In genomic region chr7:108993881-108994291, GRCm38 (mm10) we compare ENCODE assay signal across 21 mouse cellular contexts. TPM values are rescaled to one million over a fixed set of nuclear protein-coding genes. Genes with fewer than 3 reads are reported as not detected.
A peak's percentile ranks its signal among the peaks of the same experiment; 100 is the strongest.
DNase-seq lines count a peak whose midpoint lies in the region; ATAC-seq lines count a peak whose summit lies in the region.
"Had no signal": no experiment of that assay in that cellular context is flagged by ENCODE, and none has a peak within 500 bp of the region (broad histone marks: within the 10 kb centered on the region; RNA-seq: fewer than 3 reads in every experiment).

No protein-coding gene starts in this region.

- DNase-seq in embryonic facial prominence, embryonic 14.5 days (ENCODE audit: low spot score) = peak; percentile 1
- no peak for DNase-seq in embryonic facial prominence, embryonic 10.5 days (ENCODE audit: low spot score)
- DNase-seq in hindbrain, embryonic 14.5 days (ENCODE audit: low spot score) = no peak
- DNase-seq in urinary bladder, adult 2 months (ENCODE audit: low spot score) = peak; percentile 14
- DNase-seq in urinary bladder, postnatal 14 days (ENCODE audit: low spot score) = no peak
- peak; percentile 26 for DNase-seq in skeletal muscle tissue, adult 2 months (ENCODE audit: low read depth, low spot score)
- DNase-seq: cerebellum, adult 11 months; layer of hippocampus, postnatal 36 days; liver, embryonic 13.5 days; right cerebral cortex, postnatal 25 days; thymus, postnatal 14 days had no signal

- no peaks in the 10 kb centered on the region for H3K9me3 ChIP-seq in embryonic facial prominence, embryonic 14.5 days (ENCODE audit: control insufficient read depth, low read length)
- H3K9me3 ChIP-seq in embryonic facial prominence, embryonic 10.5 days = no peaks in the 10 kb centered on the region
- no peaks in the 10 kb centered on the region for H3K9me3 ChIP-seq in hindbrain, embryonic 16.5 days (ENCODE audit: control insufficient read depth, low read length)
- no peaks in the 10 kb centered on the region for H3K9me3 ChIP-seq in hindbrain, embryonic 14.5 days (ENCODE audit: control insufficient read depth, low read length)
- H3K9me3 ChIP-seq: embryonic facial prominence, embryonic 12.5 days; hindbrain, embryonic 10.5 days; kidney, embryonic 15.5 days; liver, embryonic 13.5 days had no signal

- no peaks in the 10 kb centered on the region for H3K27me3 ChIP-seq in embryonic facial prominence, embryonic 14.5 days (replicated peaks; ENCODE audit: control insufficient read depth, insufficient read depth, low read length)
- no peaks in the 10 kb centered on the region for H3K27me3 ChIP-seq in embryonic facial prominence, embryonic 10.5 days (replicated peaks; ENCODE audit: low read depth, poor library complexity, severe bottlenecking)
- H3K27me3 ChIP-seq in hindbrain, embryonic 16.5 days (replicated peaks; ENCODE audit: control insufficient read depth, insufficient read depth, low read length) = no peaks in the 10 kb centered on the region
- H3K27me3 ChIP-seq in hindbrain, embryonic 14.5 days (ENCODE audit: control insufficient read depth, insufficient read depth, low read length) = no peaks in the 10 kb centered on the region
- H3K27me3 ChIP-seq: embryonic facial prominence, embryonic 12.5 days; kidney, embryonic 15.5 days; liver, embryonic 13.5 days had no signal

- WGBS in embryonic facial prominence, embryonic 14.5 days = 92% methylated on average over 3 of the region's 3 CpGs
- WGBS in embryonic facial prominence, embryonic 10.5 days = 89% methylated on average over 3 of the region's 3 CpGs
- 75% methylated on average over 3 of the region's 3 CpGs for WGBS in hindbrain, embryonic 16.5 days
- whole genome bisulfite sequencing in hindbrain, embryonic 14.5 days = 78% methylated on average over 3 of the region's 3 CpGs

- H3K9ac ChIP-seq in embryonic facial prominence, embryonic 14.5 days (ENCODE audit: low read depth, low read length) = no peak overlapping the region
- H3K9ac ChIP-seq in hindbrain, embryonic 16.5 days (ENCODE audit: low read depth, low read length) = no peak overlapping the region
- no peak overlapping the region for H3K9ac ChIP-seq in hindbrain, embryonic 14.5 days
- H3K9ac ChIP-seq: embryonic facial prominence, embryonic 12.5 days; kidney, embryonic 15.5 days; liver, embryonic 13.5 days had no signal

- no peaks in the 10 kb centered on the region for H3K4me1 ChIP-seq in embryonic facial prominence, embryonic 14.5 days (ENCODE audit: control insufficient read depth, insufficient read depth, low read length)
- no peaks in the 10 kb centered on the region for H3K4me1 ChIP-seq in embryonic facial prominence, embryonic 10.5 days
- no peaks in the 10 kb centered on the region for H3K4me1 ChIP-seq in hindbrain, embryonic 16.5 days (ENCODE audit: control insufficient read depth, insufficient read depth, low read depth, low read length)
- no peaks in the 10 kb centered on the region for H3K4me1 ChIP-seq in hindbrain, embryonic 14.5 days (replicated peaks; ENCODE audit: control insufficient read depth, insufficient read depth, low read length)
- H3K4me1 ChIP-seq: embryonic facial prominence, embryonic 12.5 days; hindbrain, embryonic 10.5 days; kidney, embryonic 15.5 days; liver, embryonic 13.5 days had no signal

- no peak overlapping the region for H3K27ac ChIP-seq in embryonic facial prominence, embryonic 14.5 days (replicated peaks; ENCODE audit: low read depth, low read length)
- H3K27ac ChIP-seq in embryonic facial prominence, embryonic 10.5 days (replicated peaks) = no peak overlapping the region
- no peak overlapping the region for H3K27ac ChIP-seq in hindbrain, embryonic 16.5 days (ENCODE audit: low read depth, low read length)
- H3K27ac ChIP-seq in hindbrain, embryonic 14.5 days = no peak overlapping the region
- H3K27ac ChIP-seq: embryonic facial prominence, embryonic 12.5 days; heart, adult 2 months; hindbrain, embryonic 10.5 days; kidney, embryonic 15.5 days; liver, embryonic 13.5 days; macrophage; stomach, postnatal 0 days had no signal

- H3K4me3 ChIP-seq in embryonic facial prominence, embryonic 14.5 days (ENCODE audit: low read depth, low read length) = no peak overlapping the region
- H3K4me3 ChIP-seq in embryonic facial prominence, embryonic 10.5 days = no peak overlapping the region
- H3K4me3 ChIP-seq in hindbrain, embryonic 16.5 days (ENCODE audit: low read length) = no peak overlapping the region
- no peak overlapping the region for H3K4me3 ChIP-seq in hindbrain, embryonic 14.5 days (replicated peaks; ENCODE audit: low read length)
- H3K4me3 ChIP-seq: embryonic facial prominence, embryonic 12.5 days; heart, adult 2 months; hindbrain, embryonic 10.5 days; kidney, embryonic 15.5 days; liver, embryonic 13.5 days had no signal

- no peak overlapping the region for H3K4me2 ChIP-seq in embryonic facial prominence, embryonic 14.5 days (ENCODE audit: low read depth, low read length)
- no peak overlapping the region for H3K4me2 ChIP-seq in hindbrain, embryonic 16.5 days (ENCODE audit: low read length)
- H3K4me2 ChIP-seq in hindbrain, embryonic 14.5 days (replicated peaks) = no peak overlapping the region
- H3K4me2 ChIP-seq: embryonic facial prominence, embryonic 12.5 days; kidney, embryonic 15.5 days; liver, embryonic 13.5 days; midbrain, embryonic 11.5 days had no signal

- ATAC-seq in embryonic facial prominence, embryonic 14.5 days (ENCODE audit: low read depth) = no peak
- ATAC-seq in hindbrain, embryonic 16.5 days = 0 out of 2 replicates have a peak, but pooled peaks have one; percentile 24
- no peak for ATAC-seq in hindbrain, embryonic 14.5 days (ENCODE audit: low FRiP score)
- no peak for ATAC-seq in inflammation-experienced regulatory T-cells, adult 6 months
- ATAC-seq: intestine, embryonic 16.5 days had no signal

- H3K36me3 ChIP-seq in embryonic facial prominence, embryonic 14.5 days (ENCODE audit: control insufficient read depth, insufficient read depth, low read length) = no peaks in the 10 kb centered on the region
- H3K36me3 ChIP-seq in embryonic facial prominence, embryonic 10.5 days (replicated peaks) = no peaks in the 10 kb centered on the region
- no peaks in the 10 kb centered on the region for H3K36me3 ChIP-seq in hindbrain, embryonic 16.5 days (ENCODE audit: control insufficient read depth, insufficient read depth, low read length)
- H3K36me3 ChIP-seq in hindbrain, embryonic 14.5 days (replicated peaks; ENCODE audit: control insufficient read depth, insufficient read depth) = no peaks in the 10 kb centered on the region
- H3K36me3 ChIP-seq: embryonic facial prominence, embryonic 12.5 days; hindbrain, embryonic 10.5 days; kidney, embryonic 15.5 days; liver, embryonic 13.5 days had no signal

RNA-seq across cellular contexts. Expression of gene Tub, which starts 43.7 kb away (rescaled TPM):
- polyA plus RNA-seq in embryonic facial prominence, embryonic 14.5 days (2014; fragmentation: Nextera tagmentation; extraction: Ambion mirVana) = 5.6 and 6.8 TPM in 2 replicates
- 4.3 TPM in 2 replicates for polyA plus RNA-seq in embryonic facial prominence, embryonic 10.5 days (2016; fragmentation: Nextera tagmentation; extraction: Ambion mirVana)
- 41.9 and 50.8 TPM in 2 replicates for polyA plus RNA-seq in hindbrain, embryonic 16.5 days (2015; fragmentation: Nextera tagmentation; extraction: Ambion mirVana)
- polyA plus RNA-seq in hindbrain, embryonic 14.5 days (2014; fragmentation: Nextera tagmentation; extraction: Ambion mirVana) = 52.9 and 62.0 TPM in 2 replicates
- polyA plus RNA-seq in urinary bladder, adult 2 months (2012; rRNA removed) = 1.6 and 1.7 TPM in 2 replicates
- under 1 TPM; 0.26 to 0.55 (median 0.52) TPM for polyA plus RNA-seq in inflammation-experienced regulatory T-cells, adult 6 months (2017; shearing (Covaris generic))
- polyA plus RNA-seq: macrophage had no signal

RNA-seq across cellular contexts. Expression of gene Eif3f, which starts 59.7 kb away (rescaled TPM):
- polyA plus RNA-seq in embryonic facial prominence, embryonic 14.5 days (2014; fragmentation: Nextera tagmentation; extraction: Ambion mirVana) = 107 and 110 TPM in 2 replicates
- polyA plus RNA-seq in embryonic facial prominence, embryonic 10.5 days (2016; fragmentation: Nextera tagmentation; extraction: Ambion mirVana) = 75.2 and 76.2 TPM in 2 replicates
- 67.3 and 70.9 TPM in 2 replicates for polyA plus RNA-seq in hindbrain, embryonic 16.5 days (2015; fragmentation: Nextera tagmentation; extraction: Ambion mirVana)
- 83.1 and 90.8 TPM in 2 replicates for polyA plus RNA-seq in hindbrain, embryonic 14.5 days (2014; fragmentation: Nextera tagmentation; extraction: Ambion mirVana)
- polyA plus RNA-seq in urinary bladder, adult 2 months (2012; rRNA removed) = 119 and 192 TPM in 2 replicates
- 10 to 100 TPM; 29.7 to 43.3 (median 34.1) TPM for polyA plus RNA-seq in inflammation-experienced regulatory T-cells, adult 6 months (2017; shearing (Covaris generic))

Comparison
In these comparisons a context has a peak if more than half of its experiments do, and no peak if none do; other contexts are left out.
1. DNase-seq: peak in embryonic facial prominence, embryonic 14.5 days (single experiment), urinary bladder, adult 2 months (single experiment) and skeletal muscle tissue, adult 2 months (single experiment); none in embryonic facial prominence, embryonic 10.5 days (single experiment), hindbrain, embryonic 14.5 days (single experiment) and urinary bladder, postnatal 14 days (single experiment).